Mouse (Mus musculus): ENCODE data around the gene Lyzl4. TPM values are rescaled to one million over a fixed set of nuclear protein-coding genes. Genes with fewer than 3 reads are reported as not detected.
"Not testable (repeated sequence)": the region's sequence is repeated elsewhere in the genome, so short reads cannot be mapped to it uniquely, and the experiment has no call there.

Gene Lyzl4
- total RNA-seq, 2 experiments from 2014 or later, result not detected

- no peak for DNase-seq
Observed at GRCm38 (mm10) chr9:121600201-121600860, 41.6 kb downstream of the Lyzl4 start.

GRCm38 (mm10) chr9:121599551-121599950 lies 42.3 kb downstream of the Lyzl4 start:
- DNase-seq, result no peak

GRCm38 (mm10) chr9:121598106-121598505 lies 43.8 kb downstream of the Lyzl4 start:
- DNase-seq, result no peak

- no peak for DNase-seq
Observed at GRCm38 (mm10) chr9:121594771-121595170, 47.1 kb downstream of the Lyzl4 start.

- not testable (repeated sequence) for DNase-seq
Observed at GRCm38 (mm10) chr9:121593768-121594167, 48.1 kb downstream of the Lyzl4 start.

- no peak for DNase-seq
Observed at GRCm38 (mm10) chr9:121592948-121593550, 48.8 kb downstream of the Lyzl4 start.

GRCm38 (mm10) chr9:121589533-121589932 lies 52.4 kb downstream of the Lyzl4 start:
- DNase-seq, result no peak

GRCm38 (mm10) chr9:121574380-121574779 lies 67.5 kb downstream of the Lyzl4 start:
- no peak for DNase-seq

GRCm38 (mm10) chr9:121568451-121568850 lies 73.4 kb downstream of the Lyzl4 start:
- no peak for DNase-seq

- no peak for DNase-seq
Observed at GRCm38 (mm10) chr9:121566387-121566786, 75.5 kb downstream of the Lyzl4 start.

- no peak for DNase-seq
Observed at GRCm38 (mm10) chr9:121563276-121563675, 78.6 kb downstream of the Lyzl4 start.

GRCm38 (mm10) chr9:121560515-121560914 lies 81.4 kb downstream of the Lyzl4 start:
- DNase-seq, result no peak

- DNase-seq, result no peak
Observed at GRCm38 (mm10) chr9:121558167-121558566, 83.7 kb downstream of the Lyzl4 start.

GRCm38 (mm10) chr9:121556913-121557312 lies 85.0 kb downstream of the Lyzl4 start:
- peak; percentile 9 for DNase-seq

- DNase-seq, result peak; percentile 15
Observed at GRCm38 (mm10) chr9:121555395-121556000, 86.4 kb downstream of the Lyzl4 start.

GRCm38 (mm10) chr9:121553643-121554042 lies 88.3 kb downstream of the Lyzl4 start:
- DNase-seq, result no peak

- no peak for DNase-seq
Observed at GRCm38 (mm10) chr9:121550327-121550771, 91.5 kb downstream of the Lyzl4 start.

- no peak for DNase-seq
Observed at GRCm38 (mm10) chr9:121549444-121549843, 92.5 kb downstream of the Lyzl4 start.

- DNase-seq, result no peak
Observed at GRCm38 (mm10) chr9:121549010-121549409, 92.9 kb downstream of the Lyzl4 start.

GRCm38 (mm10) chr9:121547431-121547830 lies 94.5 kb downstream of the Lyzl4 start:
- DNase-seq, result no peak

- DNase-seq, result no peak
Observed at GRCm38 (mm10) chr9:121541530-121541929, 100.4 kb downstream of the Lyzl4 start.

GRCm38 (mm10) chr9:121532626-121533025 lies 109.3 kb downstream of the Lyzl4 start:
- no peak for DNase-seq

GRCm38 (mm10) chr9:121528605-121529357 lies 113.1 kb downstream of the Lyzl4 start:
- DNase-seq, result no peak
